ENCODE assay signal across 8 mouse cellular contexts in genomic region chr3:108563309-108563708, GRCm38 (mm10). TPM values are rescaled to one million over a fixed set of nuclear protein-coding genes. Genes with fewer than 3 reads are reported as not detected.
A peak's percentile ranks its signal among the peaks of the same experiment; 100 is the strongest.
DNase-seq lines count a peak whose midpoint lies in the region; ATAC-seq and TF ChIP-seq lines count a peak whose summit lies in the region.

No protein-coding gene starts in this region.

- peak; percentile 82 to 83 for DNase-seq in B cell, adult 2 months
- DNase-seq in embryonic facial prominence, embryonic 14.5 days (ENCODE audit: low spot score), result peak; percentile 92
- peak; percentile 84 for DNase-seq in heart, adult 8-10 months (ENCODE audit: low spot score)
- DNase-seq in kidney, adult 9 months, result peak; percentile 92
- peak; percentile 90 for DNase-seq in limb, embryonic 14.5 days (ENCODE audit: low spot score)
- DNase-seq in spleen, adult 2 months (ENCODE audit: low read depth in 1 of 2, low spot score in 2 of 2), result peak; percentile 64 to 80

- H3K36me3 ChIP-seq in embryonic facial prominence, embryonic 14.5 days (ENCODE audit: control insufficient read depth, insufficient read depth, low read length), result peaks cover 21% of the 10 kb centered on the region
- peaks cover 16% of the 10 kb centered on the region for H3K36me3 ChIP-seq in limb, embryonic 14.5 days (ENCODE audit: control insufficient read depth, insufficient read depth, low read length)
- H3K36me3 ChIP-seq in midbrain, embryonic 16.5 days (ENCODE audit: control insufficient read depth, insufficient read depth, low read length), result peaks cover 11% of the 10 kb centered on the region
- H3K36me3 ChIP-seq in spleen, adult 2 months (ENCODE audit: control insufficient read depth, insufficient read depth, low read length), result peaks cover 11% of the 10 kb centered on the region

- TF ChIP-seq CTCF in bone marrow, adult 2 months (IDR thresholded peaks at IDR 0.05; ENCODE audit: control insufficient read depth, insufficient read depth, low read length), result peak; percentile 58
- peak; percentile 52; the same call in 1 of the 2 replicates for TF ChIP-seq CTCF in spleen, adult 2 months (IDR thresholded peaks at IDR 0.05; ENCODE audit: extremely low read depth, insufficient read depth, insufficient read length, insufficient replicate concordance)

- peak overlapping the region; percentile 66 for H3K4me2 ChIP-seq in embryonic facial prominence, embryonic 14.5 days (ENCODE audit: low read depth, low read length)
- H3K4me2 ChIP-seq in limb, embryonic 14.5 days (replicated peaks; ENCODE audit: low read depth, low read length, severe bottlenecking), result peak overlapping the region; percentile 89
- peak overlapping the region; percentile 89 for H3K4me2 ChIP-seq in midbrain, embryonic 16.5 days (ENCODE audit: low read length)

- H3K27ac ChIP-seq in bone marrow, adult 2 months (ENCODE audit: control insufficient read depth, insufficient read depth, low read depth, low read length, poor library complexity), result peak overlapping the region; percentile 79; the same call in 1 of the 2 replicates
- H3K27ac ChIP-seq in embryonic facial prominence, embryonic 14.5 days (replicated peaks; ENCODE audit: low read depth, low read length), result peak overlapping the region; percentile 87
- H3K27ac ChIP-seq in limb, embryonic 14.5 days (replicated peaks; ENCODE audit: low read depth, low read length), result peak overlapping the region; percentile 88
- H3K27ac ChIP-seq in midbrain, embryonic 16.5 days (ENCODE audit: low read length), result peak overlapping the region; percentile 95
- H3K27ac ChIP-seq in spleen, adult 2 months (ENCODE audit: insufficient read depth, low read length), result peak overlapping the region; percentile 77

- peak overlapping the region; percentile 54 for H3K4me3 ChIP-seq in bone marrow, adult 2 months (replicated peaks; ENCODE audit: control insufficient read depth, low read depth, low read length)
- peak overlapping the region; percentile 78 for H3K4me3 ChIP-seq in embryonic facial prominence, embryonic 14.5 days (ENCODE audit: low read depth, low read length)
- peak overlapping the region; percentile 68 for H3K4me3 ChIP-seq in limb, embryonic 14.5 days (replicated peaks; ENCODE audit: low read length)
- H3K4me3 ChIP-seq in midbrain, embryonic 16.5 days (ENCODE audit: low read depth, low read length), result peak overlapping the region; percentile 88
- H3K4me3 ChIP-seq in spleen, adult 2 months (ENCODE audit: extremely low read depth, insufficient read depth, insufficient read length), result peak overlapping the region; percentile 29; the same call in 1 of the 2 replicates

- no peak for TF ChIP-seq POLR2A in bone marrow, adult 2 months (IDR thresholded peaks at IDR 0.05; ENCODE audit: borderline replicate concordance, control insufficient read depth, low read depth, low read length)
- TF ChIP-seq POLR2A in limb, embryonic 14.5 days (IDR thresholded peaks at IDR 0.05; ENCODE audit: borderline replicate concordance, extremely low read depth, insufficient read depth, insufficient read length), result no peak
- TF ChIP-seq POLR2A in spleen, adult 2 months (IDR thresholded peaks at IDR 0.05; ENCODE audit: low read depth, low read length), result no peak; the same call in 1 of the 2 replicates

- WGBS in bone marrow, adult 2 months, result 0% methylated on average over 4 of the region's 4 CpGs
- WGBS in embryonic facial prominence, embryonic 14.5 days, result 5% methylated on average over 4 of the region's 4 CpGs
- 4% methylated on average over 4 of the region's 4 CpGs for WGBS in limb, embryonic 14.5 days
- WGBS in midbrain, embryonic 16.5 days, result 3% methylated on average over 4 of the region's 4 CpGs
- WGBS in spleen, adult 2 months, result 1% methylated on average over 4 of the region's 4 CpGs

- no peaks in the 10 kb centered on the region; the same call in 1 of the 2 replicates for H3K4me1 ChIP-seq in bone marrow, adult 2 months (ENCODE audit: control insufficient read depth, insufficient read depth, low read length)
- peaks cover 4% of the 10 kb centered on the region; the same call in 1 of the 2 replicates for H3K4me1 ChIP-seq in embryonic facial prominence, embryonic 14.5 days (ENCODE audit: control insufficient read depth, insufficient read depth, low read length)
- H3K4me1 ChIP-seq in limb, embryonic 14.5 days (ENCODE audit: control insufficient read depth, insufficient read depth, low read length), result peaks cover 12% of the 10 kb centered on the region; the same call in 1 of the 2 replicates
- H3K4me1 ChIP-seq in midbrain, embryonic 16.5 days (ENCODE audit: control insufficient read depth, insufficient read depth, low read length), result peaks cover 14% of the 10 kb centered on the region
- peaks cover 2% of the 10 kb centered on the region; the same call in 1 of the 2 replicates for H3K4me1 ChIP-seq in spleen, adult 2 months (ENCODE audit: control insufficient read depth, insufficient read depth, insufficient read length)

- peak overlapping the region; percentile 89 for H3K9ac ChIP-seq in embryonic facial prominence, embryonic 14.5 days (ENCODE audit: low read depth, low read length)
- peak overlapping the region; percentile 32 for H3K9ac ChIP-seq in limb, embryonic 14.5 days (ENCODE audit: low read depth, low read length, severe bottlenecking)
- H3K9ac ChIP-seq in midbrain, embryonic 16.5 days (ENCODE audit: low read depth, low read length), result peak overlapping the region; percentile 55; the same call in 1 of the 2 replicates

- H3K27me3 ChIP-seq in embryonic facial prominence, embryonic 14.5 days (replicated peaks; ENCODE audit: control insufficient read depth, insufficient read depth, low read length), result no peaks in the 10 kb centered on the region
- no peaks in the 10 kb centered on the region for H3K27me3 ChIP-seq in limb, embryonic 14.5 days (ENCODE audit: control insufficient read depth, insufficient read depth, low read length)
- no peaks in the 10 kb centered on the region for H3K27me3 ChIP-seq in midbrain, embryonic 16.5 days (ENCODE audit: control insufficient read depth, insufficient read depth, low read depth, low read length)
- H3K27me3 ChIP-seq in spleen, adult 2 months (ENCODE audit: control insufficient read depth, insufficient read depth, low read length), result no peaks in the 10 kb centered on the region

- ATAC-seq in embryonic facial prominence, embryonic 14.5 days (ENCODE audit: low read depth), result peak; percentile 4; the same call in 1 of the 2 replicates
- peak; percentile 30; the same call in 1 of the 2 replicates for ATAC-seq in limb, embryonic 14.5 days (ENCODE audit: low FRiP score, low read depth)
- peak; percentile 12; the same call in 1 of the 2 replicates for ATAC-seq in midbrain, embryonic 16.5 days

- no peaks in the 10 kb centered on the region for H3K9me3 ChIP-seq in embryonic facial prominence, embryonic 14.5 days (ENCODE audit: control insufficient read depth, low read length)
- no peaks in the 10 kb centered on the region for H3K9me3 ChIP-seq in limb, embryonic 14.5 days (ENCODE audit: control insufficient read depth, low read length)
- H3K9me3 ChIP-seq in midbrain, embryonic 16.5 days (replicated peaks; ENCODE audit: control insufficient read depth, low read length, poor library complexity, severe bottlenecking), result no peaks in the 10 kb centered on the region

RNA-seq across cellular contexts. Expression of gene Tmem167b, which starts 1.0 kb away (rescaled TPM):
- polyA plus RNA-seq in bone marrow, adult 2 months (2011; ENCODE audit: insufficient read depth, insufficient read length, low replicate concordance, missing spikeins), result 17.3 and 20.8 TPM in 2 replicates
- 46.3 and 46.8 TPM in 2 replicates for polyA plus RNA-seq in embryonic facial prominence, embryonic 14.5 days (2014; fragmentation: Nextera tagmentation; extraction: Ambion mirVana)
- 10 to 100 TPM; 28.6 to 29.7 (median 29.1) TPM for total RNA-seq in heart, adult 8-10 months (2022)
- 10.8 and 14.8 TPM in 2 replicates for polyA plus RNA-seq in limb, embryonic 14.5 days (2012; rRNA removed)
- polyA plus RNA-seq in limb, embryonic 14.5 days (2014; fragmentation: Nextera tagmentation; extraction: Ambion mirVana), result 43.9 and 48.2 TPM in 2 replicates
- 55.8 and 60.3 TPM in 2 replicates for polyA plus RNA-seq in midbrain, embryonic 16.5 days (2015; fragmentation: Nextera tagmentation; extraction: Ambion mirVana)
- polyA plus RNA-seq in spleen, adult 2 months (2012; rRNA removed), result 2.4 and 2.6 TPM in 2 replicates

RNA-seq across cellular contexts. Expression of gene Taf13, which starts 8.2 kb away (rescaled TPM):
- polyA plus RNA-seq in bone marrow, adult 2 months (2011; ENCODE audit: insufficient read depth, insufficient read length, low replicate concordance, missing spikeins), result 9.1 and 14.8 TPM in 2 replicates
- 40.2 and 40.4 TPM in 2 replicates for polyA plus RNA-seq in embryonic facial prominence, embryonic 14.5 days (2014; fragmentation: Nextera tagmentation; extraction: Ambion mirVana)
- 10 to 100 TPM; 13.2 to 17.9 (median 15.8) TPM for total RNA-seq in heart, adult 8-10 months (2022)
- 16.3 and 25.7 TPM in 2 replicates for polyA plus RNA-seq in limb, embryonic 14.5 days (2012; rRNA removed)
- polyA plus RNA-seq in limb, embryonic 14.5 days (2014; fragmentation: Nextera tagmentation; extraction: Ambion mirVana), result 33.1 and 40.4 TPM in 2 replicates
- polyA plus RNA-seq in midbrain, embryonic 16.5 days (2015; fragmentation: Nextera tagmentation; extraction: Ambion mirVana), result 55.5 and 59.1 TPM in 2 replicates
- polyA plus RNA-seq in spleen, adult 2 months (2012; rRNA removed), result 1.2 and 1.3 TPM in 2 replicates

RNA-seq across cellular contexts. Expression of gene 5330417C22Rik, which starts 27.0 kb away (rescaled TPM):
- not detected in 2 replicates for polyA plus RNA-seq in bone marrow, adult 2 months (2011; ENCODE audit: insufficient read depth, insufficient read length, low replicate concordance, missing spikeins)
- polyA plus RNA-seq in embryonic facial prominence, embryonic 14.5 days (2014; fragmentation: Nextera tagmentation; extraction: Ambion mirVana), result 2.2 and 2.5 TPM in 2 replicates
- under 1 TPM in 2 of 4 experiments, not detected in 2; 0.16 to 0.20 TPM for total RNA-seq in heart, adult 8-10 months (2022)
- polyA plus RNA-seq in limb, embryonic 14.5 days (2012; rRNA removed), result 0.39 and 0.42 TPM in 2 replicates
- polyA plus RNA-seq in limb, embryonic 14.5 days (2014; fragmentation: Nextera tagmentation; extraction: Ambion mirVana), result 0.82 and 0.83 TPM in 2 replicates
- 20.8 and 21.5 TPM in 2 replicates for polyA plus RNA-seq in midbrain, embryonic 16.5 days (2015; fragmentation: Nextera tagmentation; extraction: Ambion mirVana)
- 2.2 and 2.5 TPM in 2 replicates for polyA plus RNA-seq in spleen, adult 2 months (2012; rRNA removed)

RNA-seq across cellular contexts. Expression of gene Wdr47, which starts 27.8 kb away (rescaled TPM):
- 1.3 and 3.9 TPM in 2 replicates for polyA plus RNA-seq in bone marrow, adult 2 months (2011; ENCODE audit: insufficient read depth, insufficient read length, low replicate concordance, missing spikeins)
- polyA plus RNA-seq in embryonic facial prominence, embryonic 14.5 days (2014; fragmentation: Nextera tagmentation; extraction: Ambion mirVana), result 16.3 and 17.9 TPM in 2 replicates
- total RNA-seq in heart, adult 8-10 months (2022), result 10 to 100 TPM in 2 of 4 experiments, 1 to 10 TPM in 2; 7.2 to 10.3 (median 8.9) TPM
- polyA plus RNA-seq in limb, embryonic 14.5 days (2012; rRNA removed), result 14.2 and 14.3 TPM in 2 replicates
- 12.9 and 13.3 TPM in 2 replicates for polyA plus RNA-seq in limb, embryonic 14.5 days (2014; fragmentation: Nextera tagmentation; extraction: Ambion mirVana)
- 124 and 128 TPM in 2 replicates for polyA plus RNA-seq in midbrain, embryonic 16.5 days (2015; fragmentation: Nextera tagmentation; extraction: Ambion mirVana)
- polyA plus RNA-seq in spleen, adult 2 months (2012; rRNA removed), result 2.6 and 2.9 TPM in 2 replicates

RNA-seq across cellular contexts. Expression of gene 1700013F07Rik, which starts 29.4 kb away (rescaled TPM):
- not detected in 2 replicates for polyA plus RNA-seq in bone marrow, adult 2 months (2011; ENCODE audit: insufficient read depth, insufficient read length, low replicate concordance, missing spikeins)
- 0.63 and 1.1 TPM in 2 replicates for polyA plus RNA-seq in embryonic facial prominence, embryonic 14.5 days (2014; fragmentation: Nextera tagmentation; extraction: Ambion mirVana)
- not detected for total RNA-seq in heart, adult 8-10 months (2022)
- polyA plus RNA-seq in limb, embryonic 14.5 days (2012; rRNA removed), result 0.13 and 0.27 TPM in 2 replicates
- polyA plus RNA-seq in limb, embryonic 14.5 days (2014; fragmentation: Nextera tagmentation; extraction: Ambion mirVana), result 0.30 TPM in 1 of 2 replicates, not detected in the other
- 3.1 and 4.4 TPM in 2 replicates for polyA plus RNA-seq in midbrain, embryonic 16.5 days (2015; fragmentation: Nextera tagmentation; extraction: Ambion mirVana)
- not detected in 2 replicates for polyA plus RNA-seq in spleen, adult 2 months (2012; rRNA removed)

Comparison
In these comparisons a context has a peak if more than half of its experiments do, and no peak if none do; other contexts are left out.
1. Peak in every context shown above with its lines: DNase-seq, ATAC-seq, H3K4me3 ChIP-seq and H3K27ac ChIP-seq.
2. H3K4me3 ChIP-seq: peak in every context shown above with its lines; median percentile 88 in midbrain, embryonic 16.5 days; 78 in embryonic facial prominence, embryonic 14.5 days; 68 in limb, embryonic 14.5 days; 54 in bone marrow, adult 2 months; 29 in spleen, adult 2 months.
3. H3K9ac ChIP-seq: peak in every context shown above with its lines; median percentile 89 in embryonic facial prominence, embryonic 14.5 days; 55 in midbrain, embryonic 16.5 days; 32 in limb, embryonic 14.5 days.